Mouse (Mus musculus): ENCODE data around the gene Sesn1. TPM values are rescaled to one million over a fixed set of nuclear protein-coding genes. Genes with fewer than 3 reads are reported as not detected.

Sesn1 gene
- polyA plus RNA-seq, 1 experiment from 2014 or later, result 20.6 TPM

GRCm38 (mm10) chr10:41859820-41860219 lies 50.1 kb downstream of the Sesn1 start:
- no peaks in the 10 kb centered on the region for H3K4me1 ChIP-seq
- no peak overlapping the region for H3K27ac ChIP-seq
- H3K9me3 ChIP-seq, result no peaks in the 10 kb centered on the region
- no peaks in the 10 kb centered on the region for H3K36me3 ChIP-seq
- DNase-seq (ENCODE audit: low spot score), result no peak
- no peak overlapping the region for H3K4me3 ChIP-seq
- no peaks in the 10 kb centered on the region for H3K27me3 ChIP-seq (ENCODE audit: insufficient read depth, poor library complexity, severe bottlenecking)

- H3K27ac ChIP-seq, result no peak overlapping the region
- no peak for DNase-seq (ENCODE audit: low spot score)
- no peak overlapping the region for H3K4me3 ChIP-seq
- 84% methylated on average over 2 of the region's 2 CpGs for WGBS
- H3K9me3 ChIP-seq, result no peaks in the 10 kb centered on the region
- H3K27me3 ChIP-seq (ENCODE audit: insufficient read depth, poor library complexity, severe bottlenecking), result no peaks in the 10 kb centered on the region
- H3K4me1 ChIP-seq, result no peaks in the 10 kb centered on the region
- H3K36me3 ChIP-seq, result no peaks in the 10 kb centered on the region
Observed at GRCm38 (mm10) chr10:41860275-41860688, 50.5 kb downstream of the Sesn1 start.

GRCm38 (mm10) chr10:41863053-41863452 lies 53.3 kb downstream of the Sesn1 start:
- Histone ChIP-seq H3K36me3 (no peaks in the 10 kb centered on the region), H3K27me3 (ENCODE audit: insufficient read depth, poor library complexity, severe bottlenecking) (no peaks in the 10 kb centered on the region), H3K27ac (no peak overlapping the region), H3K4me1 (peaks cover 14% of the 10 kb centered on the region), H3K4me3 (no peak overlapping the region), H3K9me3 (no peaks in the 10 kb centered on the region)
- 62% methylated on average over 2 of the region's 2 CpGs for WGBS
- no peak for DNase-seq (ENCODE audit: low spot score)

GRCm38 (mm10) chr10:41866069-41866837 lies 56.5 kb downstream of the Sesn1 start:
- H3K36me3 ChIP-seq, result no peaks in the 10 kb centered on the region
- H3K9me3 ChIP-seq, result no peaks in the 10 kb centered on the region
- 44% methylated on average over 3 of the region's 3 CpGs for WGBS
- H3K27me3 ChIP-seq (ENCODE audit: insufficient read depth, poor library complexity, severe bottlenecking), result no peaks in the 10 kb centered on the region
- peaks cover 18% of the 10 kb centered on the region for H3K4me1 ChIP-seq
- peak overlapping the region; percentile 10; the same call in 1 of the 2 replicates for H3K27ac ChIP-seq
- DNase-seq (ENCODE audit: low spot score), result peak; percentile 75
- H3K4me3 ChIP-seq, result no peak overlapping the region

GRCm38 (mm10) chr10:41866838-41867154 lies 57.1 kb downstream of the Sesn1 start:
- Histone ChIP-seq H3K36me3 (no peaks in the 10 kb centered on the region), H3K27ac (peak overlapping the region; percentile 10; the same call in 1 of the 2 replicates), H3K4me3 (no peak overlapping the region), H3K27me3 (ENCODE audit: insufficient read depth, poor library complexity, severe bottlenecking) (no peaks in the 10 kb centered on the region), H3K4me1 (peaks cover 21% of the 10 kb centered on the region), H3K9me3 (no peaks in the 10 kb centered on the region)
- DNase-seq (ENCODE audit: low spot score), result no peak

GRCm38 (mm10) chr10:41867956-41868355 lies 58.2 kb downstream of the Sesn1 start:
- no peak for DNase-seq (ENCODE audit: low spot score)
- no peak overlapping the region for H3K4me3 ChIP-seq
- H3K27me3 ChIP-seq (ENCODE audit: insufficient read depth, poor library complexity, severe bottlenecking), result no peaks in the 10 kb centered on the region
- no peaks in the 10 kb centered on the region for H3K36me3 ChIP-seq
- no peaks in the 10 kb centered on the region for H3K9me3 ChIP-seq
- 79% methylated on average over 5 of the region's 5 CpGs for WGBS
- no peak overlapping the region for H3K27ac ChIP-seq
- peaks cover 23% of the 10 kb centered on the region for H3K4me1 ChIP-seq

GRCm38 (mm10) chr10:41870101-41870500 lies 60.4 kb downstream of the Sesn1 start:
- WGBS, result 59% methylated on average over 2 of the region's 2 CpGs
- no peak overlapping the region for H3K4me3 ChIP-seq
- H3K27me3 ChIP-seq (ENCODE audit: insufficient read depth, poor library complexity, severe bottlenecking), result no peaks in the 10 kb centered on the region
- no peak overlapping the region for H3K27ac ChIP-seq
- no peaks in the 10 kb centered on the region for H3K9me3 ChIP-seq
- no peaks in the 10 kb centered on the region for H3K36me3 ChIP-seq
- DNase-seq (ENCODE audit: low spot score), result no peak
- H3K4me1 ChIP-seq, result peaks cover 23% of the 10 kb centered on the region

- Histone ChIP-seq H3K4me1 (peaks cover 24% of the 10 kb centered on the region), H3K36me3 (no peaks in the 10 kb centered on the region), H3K27ac (no peak overlapping the region), H3K27me3 (ENCODE audit: insufficient read depth, poor library complexity, severe bottlenecking) (no peaks in the 10 kb centered on the region), H3K4me3 (no peak overlapping the region), H3K9me3 (no peaks in the 10 kb centered on the region)
- no peak for DNase-seq (ENCODE audit: low spot score)
- 36% methylated on average over 2 of the region's 2 CpGs for WGBS
Observed at GRCm38 (mm10) chr10:41871564-41871963, 61.8 kb downstream of the Sesn1 start.

- no peaks in the 10 kb centered on the region for H3K36me3 ChIP-seq
- no peak for DNase-seq (ENCODE audit: low spot score)
- H3K27ac ChIP-seq, result no peak overlapping the region
- H3K4me3 ChIP-seq, result no peak overlapping the region
- H3K27me3 ChIP-seq (ENCODE audit: insufficient read depth, poor library complexity, severe bottlenecking), result no peaks in the 10 kb centered on the region
- H3K4me1 ChIP-seq, result peaks cover 22% of the 10 kb centered on the region; the same call in 1 of the 2 replicates
- no peaks in the 10 kb centered on the region for H3K9me3 ChIP-seq
Observed at GRCm38 (mm10) chr10:41875624-41876023, 65.9 kb downstream of the Sesn1 start.

GRCm38 (mm10) chr10:41878344-41878743 lies 68.6 kb downstream of the Sesn1 start:
- no peak for DNase-seq (ENCODE audit: low spot score)
- Histone ChIP-seq H3K27ac (no peak overlapping the region), H3K4me3 (no peak overlapping the region), H3K9me3 (no peaks in the 10 kb centered on the region), H3K36me3 (no peaks in the 10 kb centered on the region), H3K4me1 (peaks cover 29% of the 10 kb centered on the region), H3K27me3 (ENCODE audit: insufficient read depth, poor library complexity, severe bottlenecking) (no peaks in the 10 kb centered on the region)
- WGBS, result 69% methylated on average over 11 of the region's 11 CpGs

GRCm38 (mm10) chr10:41879675-41880074 lies 69.9 kb downstream of the Sesn1 start:
- H3K36me3 ChIP-seq, result no peaks in the 10 kb centered on the region
- no peak for DNase-seq (ENCODE audit: low spot score)
- 88% methylated on average over 1 of the region's 1 CpGs for WGBS
- H3K27ac ChIP-seq, result no peak overlapping the region
- H3K4me1 ChIP-seq, result peaks cover 33% of the 10 kb centered on the region
- H3K4me3 ChIP-seq, result no peak overlapping the region
- no peaks in the 10 kb centered on the region for H3K9me3 ChIP-seq
- H3K27me3 ChIP-seq (ENCODE audit: insufficient read depth, poor library complexity, severe bottlenecking), result no peaks in the 10 kb centered on the region

GRCm38 (mm10) chr10:41880206-41880605 lies 70.5 kb downstream of the Sesn1 start:
- Histone ChIP-seq H3K4me1 (peaks cover 33% of the 10 kb centered on the region), H3K27me3 (ENCODE audit: insufficient read depth, poor library complexity, severe bottlenecking) (no peaks in the 10 kb centered on the region), H3K4me3 (no peak overlapping the region), H3K36me3 (no peaks in the 10 kb centered on the region), H3K9me3 (no peaks in the 10 kb centered on the region), H3K27ac (no peak overlapping the region)
- 42% methylated on average over 4 of the region's 4 CpGs for WGBS
- DNase-seq (ENCODE audit: low spot score), result no peak

GRCm38 (mm10) chr10:41880777-41881176 lies 71.0 kb downstream of the Sesn1 start:
- WGBS, result 31% methylated on average over 1 of the region's 1 CpGs

GRCm38 (mm10) chr10:41881438-41881837 lies 71.7 kb downstream of the Sesn1 start:
- H3K36me3 ChIP-seq, result no peaks in the 10 kb centered on the region
- 31% methylated on average over 4 of the region's 4 CpGs for WGBS
- no peak overlapping the region for H3K4me3 ChIP-seq
- peaks cover 25% of the 10 kb centered on the region for H3K4me1 ChIP-seq
- H3K9me3 ChIP-seq, result no peaks in the 10 kb centered on the region
- H3K27ac ChIP-seq, result 0 out of 2 replicates have a peak overlapping the region, but pooled peaks have one; percentile 13
- H3K27me3 ChIP-seq (ENCODE audit: insufficient read depth, poor library complexity, severe bottlenecking), result no peaks in the 10 kb centered on the region
- no peak for DNase-seq (ENCODE audit: low spot score)

More at GRCm38 (mm10) chr10:41880777-41881176, 71.0 kb downstream of the Sesn1 start:
- Histone ChIP-seq H3K4me1 (peaks cover 27% of the 10 kb centered on the region), H3K9me3 (no peaks in the 10 kb centered on the region), H3K36me3 (no peaks in the 10 kb centered on the region), H3K27me3 (ENCODE audit: insufficient read depth, poor library complexity, severe bottlenecking) (no peaks in the 10 kb centered on the region), H3K27ac (no peak overlapping the region), H3K4me3 (no peak overlapping the region)
- no peak for DNase-seq (ENCODE audit: low spot score)

Measured in heart, embryonic 10.5 days (tissue).